Mouse (Mus musculus): ENCODE results near the gene Med21. TPM values are rescaled to one million over a fixed set of nuclear protein-coding genes. Genes with fewer than 3 reads are reported as not detected.

Med21 gene
- 118 and 121 TPM in 2 replicates for polyA plus RNA-seq (2016; fragmentation: Nextera tagmentation; extraction: Ambion mirVana)

DNA sequence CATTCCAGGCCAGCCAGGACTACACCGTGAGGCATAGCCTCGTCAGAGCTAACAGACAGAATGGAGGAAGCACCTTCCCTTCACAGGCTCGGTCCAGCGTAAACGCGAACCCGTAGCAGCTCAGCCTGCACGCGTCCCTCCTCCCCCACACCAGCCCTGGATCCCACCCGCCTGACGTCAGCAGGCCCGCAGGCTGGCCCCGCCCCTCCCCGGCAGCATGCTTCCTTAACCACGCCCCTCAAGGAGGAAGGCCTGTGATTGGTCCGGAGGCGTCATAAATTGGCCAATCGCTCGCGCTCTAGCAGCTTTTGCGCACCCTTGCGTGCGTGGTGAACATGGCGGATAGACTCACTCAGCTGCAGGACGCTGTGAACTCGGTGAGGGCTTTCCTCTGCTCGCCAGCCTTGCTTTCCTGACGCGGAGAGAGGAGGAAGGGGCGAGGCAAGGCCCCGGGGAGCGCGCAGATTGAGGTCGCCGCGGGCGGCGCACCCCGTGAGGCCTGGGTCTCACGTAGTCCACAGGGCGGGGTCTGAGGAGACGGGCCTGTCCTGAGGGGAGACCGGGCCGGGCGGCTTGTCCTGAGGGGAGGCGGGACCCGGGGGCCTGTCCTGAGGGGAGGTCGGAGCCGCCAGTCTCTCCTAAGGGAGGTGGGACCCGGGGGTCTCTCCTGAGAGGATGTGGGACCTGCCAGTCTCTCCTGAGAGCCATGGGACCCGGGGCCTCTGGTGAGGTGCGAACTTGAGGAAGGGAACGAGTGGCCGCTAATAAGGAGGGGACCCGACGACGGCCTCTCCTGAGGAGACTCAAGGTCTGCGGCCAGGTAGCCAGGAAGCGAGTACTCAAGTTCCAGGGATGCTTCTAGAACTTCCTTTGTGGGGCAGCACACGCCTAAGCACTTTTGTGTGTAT, at the start of gene Med21, which contains the start of gene Tm7sf3:
TSS of gene Med21 (plus strand) at position 272 of the 908 bp plus-strand sequence.
TSS of gene Tm7sf3 (minus strand) at position 549 of the 908 bp plus-strand sequence.
- H3K4me1 ChIP-seq: peaks cover 10% of the 10 kb centered on the region
- peak within 1 kb of the TSS; percentile 87 for H3K4me3 ChIP-seq
- H3K9ac ChIP-seq (replicated peaks): peak within 1 kb of the TSS; percentile 83
- 1% methylated on average over 59 of the region's 60 CpGs for WGBS
- no peaks in the 10 kb centered on the region for H3K9me3 ChIP-seq
- H3K27ac ChIP-seq (replicated peaks): peak within 1 kb of the TSS; percentile 84
- peak within 1 kb of the TSS; percentile 81 for H3K4me2 ChIP-seq (replicated peaks)
- ATAC-seq (ENCODE audit: low FRiP score, low read depth): peak; percentile 98
- H3K27me3 ChIP-seq: no peaks in the 10 kb centered on the region
- no peaks in the 10 kb centered on the region for H3K36me3 ChIP-seq

DNA sequence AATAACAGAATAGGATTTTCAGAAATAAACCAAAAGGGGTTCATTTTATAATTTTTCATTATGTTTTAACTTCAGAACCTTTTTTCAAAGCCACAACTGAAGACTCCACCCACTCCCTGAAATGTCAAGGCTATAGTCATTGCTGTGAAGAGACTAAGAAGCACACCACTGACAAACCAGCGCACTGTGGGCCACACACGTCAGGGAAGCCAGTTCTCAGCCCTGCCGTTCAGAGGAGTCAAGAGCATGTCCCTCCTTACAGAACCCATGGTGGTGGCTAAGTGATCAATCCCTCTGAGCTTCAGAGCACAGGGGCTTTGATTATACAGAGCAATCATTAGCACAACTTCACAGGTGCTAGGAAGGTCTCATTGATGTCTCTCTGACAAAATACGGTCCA, 39.7 kb upstream of the Med21 start:
- Histone ChIP-seq H3K4me1 (no peaks in the 10 kb centered on the region), H3K4me2 (replicated peaks) (no peak overlapping the region), H3K4me3 (no peak overlapping the region), H3K36me3 (peaks cover 67% of the 10 kb centered on the region), H3K9ac (replicated peaks) (no peak overlapping the region), H3K27me3 (no peaks in the 10 kb centered on the region), H3K9me3 (no peaks in the 10 kb centered on the region), H3K27ac (replicated peaks) (no peak overlapping the region)
- ATAC-seq (ENCODE audit: low FRiP score, low read depth): no peak
- 89% methylated on average over 4 of the region's 4 CpGs for WGBS

DNA sequence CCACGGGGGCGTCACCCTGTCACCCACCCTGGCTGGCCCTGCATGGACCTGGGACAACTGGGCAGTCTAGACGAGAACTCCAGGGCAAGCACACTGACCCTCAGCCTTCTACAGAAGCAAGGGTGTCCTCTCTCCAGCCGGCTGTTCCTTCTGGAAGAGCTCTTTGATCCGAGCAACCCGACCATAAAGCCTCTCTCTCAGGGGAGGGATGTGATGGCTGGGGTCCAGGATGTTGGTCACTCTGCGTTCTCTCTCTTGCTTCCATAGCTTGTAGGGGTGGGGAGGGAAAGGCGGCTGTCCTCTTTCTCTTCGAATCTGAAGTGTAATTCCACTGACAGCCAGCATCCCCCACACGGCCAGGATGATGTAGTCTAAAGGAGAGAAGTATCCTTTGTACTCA, 38.7 kb upstream of the Med21 start:
- Histone ChIP-seq H3K9me3 (no peaks in the 10 kb centered on the region), H3K9ac (replicated peaks) (no peak overlapping the region), H3K4me3 (no peak overlapping the region), H3K4me2 (replicated peaks) (no peak overlapping the region), H3K27ac (replicated peaks) (no peak overlapping the region), H3K27me3 (no peaks in the 10 kb centered on the region), H3K36me3 (peaks cover 66% of the 10 kb centered on the region), H3K4me1 (no peaks in the 10 kb centered on the region)
- 85% methylated on average over 10 of the region's 10 CpGs for WGBS
- ATAC-seq (ENCODE audit: low FRiP score, low read depth): no peak

DNA sequence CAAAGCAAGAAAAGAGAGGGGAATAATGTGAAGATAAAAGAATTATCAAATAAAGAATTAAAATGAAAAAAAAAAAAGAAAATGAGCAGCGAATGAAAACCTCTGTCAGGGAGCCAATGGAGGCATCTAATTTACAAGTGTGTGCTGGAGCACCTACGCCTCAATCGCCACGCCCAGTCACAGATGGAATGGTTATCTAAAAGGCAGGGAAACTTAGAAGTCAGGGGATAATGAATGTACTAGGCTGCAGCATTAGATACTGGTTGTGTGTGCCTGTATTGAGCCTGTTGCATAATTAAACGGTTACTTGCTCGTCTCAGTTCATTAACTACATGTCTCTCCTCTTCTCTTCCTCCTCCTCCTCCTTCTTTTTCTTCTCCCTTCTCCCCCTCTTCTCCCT, 31.0 kb upstream of the Med21 start:
- H3K36me3 ChIP-seq: peaks cover 43% of the 10 kb centered on the region
- H3K9me3 ChIP-seq: no peaks in the 10 kb centered on the region

DNA sequence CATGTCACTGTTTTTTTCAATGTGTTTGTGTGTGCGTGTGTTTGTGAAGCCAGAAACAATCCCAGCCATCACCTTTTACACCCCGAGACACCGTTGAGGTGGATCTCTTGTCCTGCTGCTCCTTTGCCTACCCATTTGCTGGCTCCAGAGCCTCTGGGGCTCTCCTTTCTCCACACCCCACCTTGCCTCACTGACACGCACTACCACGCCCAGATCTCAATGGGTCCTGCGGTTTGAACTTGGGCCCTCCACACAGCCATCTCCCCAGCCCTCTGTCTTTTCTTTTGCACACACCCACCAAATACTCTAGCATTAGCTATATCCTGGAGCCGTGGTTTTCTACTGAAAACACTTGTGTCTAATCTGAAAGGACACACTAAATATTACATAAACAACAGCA, 30.4 kb upstream of the Med21 start:
- 86% methylated on average over 7 of the region's 7 CpGs for WGBS
- H3K36me3 ChIP-seq: peaks cover 43% of the 10 kb centered on the region

More for the DNA sequence above, 31.0 kb upstream of the Med21 start:
- no peak overlapping the region for H3K27ac ChIP-seq (replicated peaks)
- no peak for ATAC-seq (ENCODE audit: low FRiP score, low read depth)
- H3K4me3 ChIP-seq: no peak overlapping the region
- H3K9ac ChIP-seq (replicated peaks): no peak overlapping the region
- no peaks in the 10 kb centered on the region for H3K4me1 ChIP-seq
- no peaks in the 10 kb centered on the region for H3K27me3 ChIP-seq
- no peak overlapping the region for H3K4me2 ChIP-seq (replicated peaks)
- 95% methylated on average over 6 of the region's 6 CpGs for WGBS

DNA sequence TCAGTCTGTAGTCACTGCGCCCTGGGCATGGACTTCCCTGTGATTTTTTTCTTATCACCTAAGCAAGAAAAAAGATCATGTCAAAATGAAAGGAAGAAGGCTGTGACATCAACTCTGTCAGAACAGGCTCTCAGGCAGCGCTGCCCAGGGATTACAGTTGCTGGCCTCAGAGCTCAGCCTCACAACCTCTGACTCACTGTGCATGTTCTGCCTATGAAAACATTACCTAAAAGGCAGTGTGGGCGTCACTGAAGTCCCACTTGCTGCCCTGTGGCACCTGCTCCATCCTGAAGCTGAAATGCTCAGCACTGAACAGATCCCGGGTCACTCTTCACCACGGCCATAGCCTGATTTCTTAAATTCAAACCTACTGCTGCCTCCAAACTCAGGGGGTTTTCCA, 29.6 kb upstream of the Med21 start:
- no peak overlapping the region for H3K27ac ChIP-seq (replicated peaks)
- no peaks in the 10 kb centered on the region for H3K9me3 ChIP-seq
- no peaks in the 10 kb centered on the region for H3K4me1 ChIP-seq
- H3K4me3 ChIP-seq: no peak overlapping the region
- 96% methylated on average over 5 of the region's 5 CpGs for WGBS
- H3K27me3 ChIP-seq: no peaks in the 10 kb centered on the region
- no peak overlapping the region for H3K4me2 ChIP-seq (replicated peaks)
- H3K36me3 ChIP-seq: peaks cover 46% of the 10 kb centered on the region
- no peak overlapping the region; the same call in 1 of the 2 replicates for H3K9ac ChIP-seq (replicated peaks)
- ATAC-seq (ENCODE audit: low FRiP score, low read depth): no peak

More for the DNA sequence above, 30.4 kb upstream of the Med21 start:
- H3K9me3 ChIP-seq: no peaks in the 10 kb centered on the region
- H3K27ac ChIP-seq (replicated peaks): no peak overlapping the region
- no peak overlapping the region for H3K4me3 ChIP-seq
- no peak for ATAC-seq (ENCODE audit: low FRiP score, low read depth)
- H3K4me1 ChIP-seq: no peaks in the 10 kb centered on the region
- H3K4me2 ChIP-seq (replicated peaks): no peak overlapping the region
- H3K9ac ChIP-seq (replicated peaks): no peak overlapping the region
- no peaks in the 10 kb centered on the region for H3K27me3 ChIP-seq

DNA sequence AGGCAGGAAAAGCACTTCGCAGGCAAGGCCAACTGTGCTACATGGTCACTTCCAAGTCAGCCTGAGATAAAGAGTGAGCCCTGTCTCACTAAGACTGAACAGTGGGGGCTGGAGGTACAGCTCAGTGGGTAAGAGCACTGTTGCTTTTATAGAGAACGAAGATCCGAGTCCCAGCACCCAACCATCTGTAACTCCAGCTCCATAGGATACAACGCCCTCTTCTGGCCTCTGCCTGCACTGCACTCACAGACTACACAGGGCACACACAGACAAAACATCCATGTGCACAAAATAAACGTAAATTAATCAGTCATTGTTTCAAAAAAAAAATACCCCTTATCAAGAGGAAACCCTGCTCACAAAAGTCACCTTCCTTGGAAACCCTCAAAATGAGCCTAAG, 28.4 kb upstream of the Med21 start:
- no peak overlapping the region for H3K4me3 ChIP-seq
- no peaks in the 10 kb centered on the region for H3K4me1 ChIP-seq
- 90% methylated on average over 5 of the region's 5 CpGs for WGBS
- H3K9me3 ChIP-seq: no peaks in the 10 kb centered on the region
- peaks cover 54% of the 10 kb centered on the region for H3K36me3 ChIP-seq
- no peak overlapping the region for H3K27ac ChIP-seq (replicated peaks)
- H3K27me3 ChIP-seq: no peaks in the 10 kb centered on the region
- no peak overlapping the region for H3K4me2 ChIP-seq (replicated peaks)
- ATAC-seq (ENCODE audit: low FRiP score, low read depth): no peak
- no peak overlapping the region for H3K9ac ChIP-seq (replicated peaks)

DNA sequence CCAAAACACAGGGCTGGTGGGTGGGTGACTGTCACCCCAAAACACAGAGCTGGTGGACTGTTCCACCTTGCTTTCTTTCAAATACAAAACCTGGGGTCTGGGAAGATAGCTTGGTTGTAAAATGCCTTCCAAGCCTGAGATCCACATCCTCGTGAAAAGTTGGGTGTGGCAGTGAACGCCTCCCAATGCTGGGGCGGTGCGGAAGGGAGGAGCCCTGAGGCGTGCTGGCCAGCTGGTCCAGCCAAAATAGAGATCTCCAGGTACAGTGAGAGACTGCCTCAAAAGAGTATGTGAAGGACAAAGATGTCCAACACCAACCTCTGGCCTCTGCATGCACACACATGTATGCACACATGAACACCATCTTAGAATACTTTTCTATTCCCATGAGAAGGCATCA, 27.8 kb upstream of the Med21 start:
- Histone ChIP-seq H3K4me3 (no peak overlapping the region), H3K9ac (replicated peaks) (no peak overlapping the region), H3K27me3 (no peaks in the 10 kb centered on the region), H3K27ac (replicated peaks) (no peak overlapping the region), H3K9me3 (no peaks in the 10 kb centered on the region), H3K36me3 (peaks cover 53% of the 10 kb centered on the region), H3K4me2 (replicated peaks) (no peak overlapping the region), H3K4me1 (no peaks in the 10 kb centered on the region)
- WGBS: 92% methylated on average over 5 of the region's 5 CpGs
- ATAC-seq (ENCODE audit: low FRiP score, low read depth): no peak

DNA sequence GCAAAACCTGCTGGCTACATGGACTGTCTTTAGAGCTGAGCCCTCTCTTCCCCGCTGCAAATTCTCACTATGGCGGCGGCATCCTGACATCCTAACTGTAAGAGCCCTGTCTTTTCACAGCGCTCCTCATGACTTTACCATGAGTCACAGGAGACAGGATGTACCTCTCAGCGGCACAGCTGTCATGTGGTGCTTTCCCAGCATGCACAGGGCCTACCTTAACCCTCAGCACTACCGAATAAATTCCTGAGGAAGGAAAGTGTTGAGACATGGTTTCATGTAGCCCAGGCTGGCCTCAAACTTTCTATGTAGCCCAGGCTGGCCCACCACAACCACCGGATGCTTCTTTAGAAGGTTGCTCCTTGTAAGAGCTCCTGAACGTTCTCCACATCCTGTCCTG, 26.5 kb upstream of the Med21 start:
- 91% methylated on average over 8 of the region's 8 CpGs for WGBS
- Histone ChIP-seq H3K4me3 (no peak overlapping the region), H3K4me1 (no peaks in the 10 kb centered on the region), H3K36me3 (peaks cover 45% of the 10 kb centered on the region), H3K4me2 (replicated peaks) (no peak overlapping the region), H3K27ac (replicated peaks) (no peak overlapping the region), H3K9ac (replicated peaks) (no peak overlapping the region), H3K27me3 (no peaks in the 10 kb centered on the region), H3K9me3 (no peaks in the 10 kb centered on the region)
- ATAC-seq (ENCODE audit: low FRiP score, low read depth): no peak

DNA sequence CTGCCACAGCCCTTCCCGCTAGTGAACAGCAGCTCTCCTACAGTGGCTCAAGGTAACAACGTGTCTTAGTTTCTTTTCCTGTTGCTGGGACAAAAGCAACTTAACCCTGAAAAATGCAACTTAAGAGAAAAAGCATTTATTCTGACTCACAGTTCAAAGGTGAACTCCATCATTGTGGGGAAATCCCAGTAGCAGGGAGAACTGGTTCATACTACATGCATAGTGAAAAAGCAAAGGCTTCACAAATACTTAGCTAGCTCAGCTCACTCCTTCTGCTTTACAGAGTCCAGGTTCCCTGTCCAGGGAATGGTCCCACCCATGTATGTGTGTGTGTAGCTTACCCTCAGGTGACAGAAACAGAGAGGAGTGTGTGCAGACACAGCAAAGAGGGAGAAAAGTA, 25.7 kb upstream of the Med21 start:
- peaks cover 45% of the 10 kb centered on the region for H3K36me3 ChIP-seq
- ATAC-seq (ENCODE audit: low FRiP score, low read depth): no peak
- no peak overlapping the region for H3K27ac ChIP-seq (replicated peaks)
- H3K4me2 ChIP-seq (replicated peaks): no peak overlapping the region
- 86% methylated on average over 2 of the region's 2 CpGs for WGBS
- H3K4me1 ChIP-seq: no peaks in the 10 kb centered on the region
- H3K4me3 ChIP-seq: no peak overlapping the region
- no peak overlapping the region for H3K9ac ChIP-seq (replicated peaks)
- no peaks in the 10 kb centered on the region for H3K9me3 ChIP-seq
- no peaks in the 10 kb centered on the region for H3K27me3 ChIP-seq

DNA sequence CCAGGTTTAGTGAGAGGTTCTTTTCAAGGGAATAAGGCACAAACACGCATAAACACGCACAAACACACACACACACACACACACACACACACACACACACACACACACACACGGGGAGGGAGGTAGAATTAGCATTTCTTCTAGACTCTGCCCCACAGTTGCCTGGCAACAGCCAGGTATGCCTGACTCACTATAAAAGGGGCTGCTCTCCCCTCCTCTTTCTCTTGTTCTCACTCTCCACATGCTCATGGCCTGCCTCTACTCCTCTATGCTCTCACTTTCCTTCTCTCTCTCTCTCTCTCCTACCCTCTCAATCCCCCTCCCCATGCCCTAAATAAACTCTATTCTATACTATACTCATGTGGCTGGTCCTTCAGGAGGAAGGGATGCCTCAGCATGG, 14.2 kb upstream of the Med21 start:
- 54% methylated on average over 3 of the region's 3 CpGs for WGBS
- H3K9me3 ChIP-seq: no peaks in the 10 kb centered on the region
- no peaks in the 10 kb centered on the region for H3K27me3 ChIP-seq
- H3K9ac ChIP-seq (replicated peaks): no peak overlapping the region
- no peak overlapping the region for H3K4me3 ChIP-seq
- peaks cover 8% of the 10 kb centered on the region for H3K4me1 ChIP-seq
- H3K4me2 ChIP-seq (replicated peaks): no peak overlapping the region
- ATAC-seq (ENCODE audit: low FRiP score, low read depth): 0 out of 2 replicates have a peak, but pooled peaks have one; percentile 35
- H3K27ac ChIP-seq (replicated peaks): no peak overlapping the region
- H3K36me3 ChIP-seq: no peaks in the 10 kb centered on the region

DNA sequence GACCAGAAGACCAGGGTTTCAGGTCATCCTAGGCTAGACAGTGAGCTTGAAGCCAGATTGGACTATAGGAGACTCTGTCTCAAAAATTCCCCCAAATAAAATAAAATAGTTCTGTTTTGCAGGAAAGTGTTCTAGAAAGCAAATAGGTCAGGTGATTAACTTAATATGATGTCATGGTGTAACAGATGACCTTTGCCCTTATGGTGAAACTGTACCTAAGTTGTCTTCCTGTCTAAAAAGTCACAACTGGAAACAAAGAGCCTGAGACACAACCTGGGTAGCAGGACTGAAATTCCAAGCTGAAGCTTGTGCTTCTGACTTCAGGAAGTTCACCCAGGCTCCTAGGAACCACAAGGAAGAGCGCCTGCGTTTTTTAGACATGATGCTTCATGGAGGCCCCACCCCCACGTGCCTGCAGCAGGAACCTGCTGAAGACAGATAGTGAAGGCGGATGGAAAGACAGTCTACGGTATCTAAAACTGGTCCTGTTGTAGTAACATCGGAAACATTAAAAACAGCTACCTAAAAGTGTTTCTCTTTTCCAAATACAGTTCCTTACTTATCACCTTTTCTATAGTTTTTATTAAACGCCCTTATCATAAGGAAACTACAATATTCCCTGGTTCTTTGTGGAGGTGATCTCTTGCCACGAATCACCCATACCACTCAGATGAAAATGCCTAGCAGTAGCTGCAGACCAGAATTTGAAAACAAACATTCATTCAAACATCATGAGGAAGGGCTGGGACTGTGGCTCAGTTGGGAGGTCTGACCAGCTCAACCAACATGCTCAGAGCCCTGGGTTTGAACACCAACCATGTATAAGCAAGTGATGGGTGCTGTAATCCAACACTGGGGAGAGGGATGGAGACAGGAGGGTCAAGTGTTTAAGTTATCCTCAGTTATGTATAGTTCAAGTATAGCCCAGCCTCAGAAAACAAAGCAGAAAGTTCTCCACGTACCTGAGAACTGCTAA, 12.3 kb upstream of the Med21 start:
- WGBS: 86% methylated on average over 9 of the region's 9 CpGs
- Histone ChIP-seq H3K9me3 (no peaks in the 10 kb centered on the region), H3K4me1 (peaks cover 19% of the 10 kb centered on the region), H3K36me3 (no peaks in the 10 kb centered on the region), H3K4me3 (no peak overlapping the region), H3K27ac (replicated peaks) (no peak overlapping the region), H3K27me3 (no peaks in the 10 kb centered on the region), H3K9ac (replicated peaks) (no peak overlapping the region), H3K4me2 (replicated peaks) (no peak overlapping the region)
- ATAC-seq (ENCODE audit: low FRiP score, low read depth): no peak
